Mouse (Mus musculus) liver, embryonic 13.5 days (tissue): ENCODE measurements at regions not wholly inside any gene's neighbourhood (a gene's known extent, or its start where the extent isn't known, plus 50 kb on each side); places are given as distances from the start of the nearest gene placed in this dataset.

Experiments
- ATAC-seq: fragments of 200-750 bp; cut with Nextera tagmentation; 2 replicates; pipeline ENCODE4 v1.8.0; 2017; ENCODE audit warnings: low read depth, mild to moderate bottlenecking, moderate number of reproducible peaks, moderate library complexity
- DNase-seq: peaks from one replicate; pipeline ENCODE4 v3.0.0; 2022
- H3K27ac ChIP-seq: fragments of 300-500 bp; sonication (generic); 2 replicates; pipeline ENCODE4 v1.5.1; 2015; ENCODE audit warnings: moderate library complexity, mild to moderate bottlenecking, inconsistent platforms
- H3K27me3 ChIP-seq: fragments of 300-500 bp; sonication (generic); 2 replicates; pipeline ENCODE4 v1.6.1; 2015; ENCODE audit warnings: mild to moderate bottlenecking, inconsistent platforms
- H3K36me3 ChIP-seq: fragments of 300-500 bp; sonication (generic); 2 replicates; pipeline ENCODE4 v1.6.1; 2015; ENCODE audit warnings: mild to moderate bottlenecking, inconsistent platforms
- H3K4me1 ChIP-seq: fragments of 300-500 bp; sonication (generic); replicated peaks from 2 replicates; pipeline ENCODE4 v1.6.1; 2015; ENCODE audit warnings: inconsistent platforms
- H3K4me2 ChIP-seq: fragments of 300-500 bp; sonication (generic); 2 replicates; pipeline ENCODE4 v1.6.1; 2015; ENCODE audit warnings: inconsistent platforms, mild to moderate bottlenecking, moderate library complexity
- H3K4me3 ChIP-seq: fragments of 300-500 bp; sonication (generic); replicated peaks from 2 replicates; pipeline ENCODE4 v1.5.1; 2015; ENCODE audit warnings: mild to moderate bottlenecking, inconsistent platforms
- H3K9ac ChIP-seq: fragments of 300-500 bp; sonication (generic); 2 replicates; pipeline ENCODE4 v1.6.1; 2015; ENCODE audit warnings: mild to moderate bottlenecking, inconsistent platforms
- H3K9me3 ChIP-seq: fragments of 300-500 bp; sonication (generic); replicated peaks from 2 replicates; pipeline ENCODE4 v1.6.1; 2016; ENCODE audit warnings: inconsistent platforms
- WGBS: fragments of 180-500 bp; shearing (Covaris S2); methylation state at CpG from one replicate; pipeline ENCODE4 v1.1.7; 2015; ENCODE audit not compliant: insufficient replicate concordance; 5-methylcytosine and 5-hydroxymethylcytosine counted together

DNA sequence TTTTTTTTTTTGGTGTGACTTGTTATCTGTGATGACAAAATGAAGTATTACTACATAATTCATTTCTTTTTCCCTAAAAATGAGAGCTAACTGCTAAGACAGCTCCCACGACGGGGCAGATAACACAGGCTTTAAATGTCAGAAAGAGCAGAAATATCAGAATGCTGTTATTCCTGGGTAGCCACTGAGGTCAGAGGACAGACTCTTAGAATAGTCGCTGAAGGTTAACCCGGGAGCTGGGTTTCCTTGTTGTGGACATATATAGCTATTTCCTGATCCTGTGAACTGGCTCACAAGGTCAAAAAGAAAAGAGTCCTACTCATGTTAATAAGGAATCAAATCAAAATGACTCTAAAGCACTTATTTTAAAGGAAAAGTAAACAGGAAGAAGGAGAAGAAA is 403.0 kb upstream of the Arglu1 start:
- ATAC-seq (no peak), DNase-seq (no peak)
- no peaks in the 10 kb centered on the region for H3K36me3 ChIP-seq
- no peak overlapping the region for H3K4me2 ChIP-seq
- H3K9me3 ChIP-seq: no peaks in the 10 kb centered on the region
- 11% methylated on average over 4 of the region's 4 CpGs for WGBS
- no peak overlapping the region for H3K4me3 ChIP-seq
- no peaks in the 10 kb centered on the region for H3K27me3 ChIP-seq
- no peak overlapping the region for H3K27ac ChIP-seq
- peaks cover 4% of the 10 kb centered on the region; the same call in 1 of the 2 replicates for H3K4me1 ChIP-seq
- no peak overlapping the region for H3K9ac ChIP-seq

DNA sequence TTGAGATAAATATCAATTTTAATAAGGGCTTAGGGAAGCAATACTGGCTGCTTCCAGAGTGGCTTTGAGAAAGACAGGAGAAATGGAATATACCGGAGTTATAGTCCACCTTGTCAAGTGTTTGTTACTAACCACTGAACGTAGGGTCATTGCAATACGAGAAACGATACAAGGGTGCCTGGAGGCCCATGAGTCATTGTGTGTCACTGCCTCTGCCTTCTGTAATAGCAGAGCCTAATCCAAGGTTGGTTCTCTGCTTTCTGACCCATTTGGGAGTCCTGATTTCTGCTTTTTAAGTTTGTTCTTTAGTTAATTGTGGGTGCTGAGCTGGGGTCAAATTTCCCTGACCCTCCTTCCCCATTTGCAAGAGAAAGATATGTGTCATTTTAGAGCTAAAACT is 382.4 kb upstream of the Arglu1 start:
- Histone ChIP-seq H3K4me2 (no peak overlapping the region), H3K4me1 (no peaks in the 10 kb centered on the region), H3K27me3 (no peaks in the 10 kb centered on the region), H3K27ac (no peak overlapping the region), H3K9me3 (no peaks in the 10 kb centered on the region), H3K9ac (no peak overlapping the region), H3K36me3 (no peaks in the 10 kb centered on the region), H3K4me3 (no peak overlapping the region)
- 74% methylated on average over 4 of the region's 4 CpGs for WGBS
- DNase-seq: no peak
- no peak for ATAC-seq

GRCm38 (mm10) chr8:9072286-9072685 is 382.0 kb upstream of the Arglu1 start:
- ATAC-seq (no peak), DNase-seq (no peak)
- Histone ChIP-seq H3K4me2 (no peak overlapping the region), H3K36me3 (no peaks in the 10 kb centered on the region), H3K4me1 (no peaks in the 10 kb centered on the region), H3K27ac (no peak overlapping the region), H3K27me3 (no peaks in the 10 kb centered on the region), H3K9me3 (no peaks in the 10 kb centered on the region), H3K9ac (no peak overlapping the region), H3K4me3 (no peak overlapping the region)
- 74% methylated on average over 11 of the region's 11 CpGs for WGBS

GRCm38 (mm10) chr8:9070953-9071352 is 380.6 kb upstream of the Arglu1 start:
- Histone ChIP-seq H3K27me3 (no peaks in the 10 kb centered on the region), H3K27ac (no peak overlapping the region), H3K9me3 (no peaks in the 10 kb centered on the region), H3K4me2 (no peak overlapping the region), H3K4me3 (no peak overlapping the region), H3K9ac (no peak overlapping the region), H3K4me1 (no peaks in the 10 kb centered on the region), H3K36me3 (no peaks in the 10 kb centered on the region)
- ATAC-seq: no peak
- no peak for DNase-seq
- WGBS: 69% methylated on average over 6 of the region's 6 CpGs

GRCm38 (mm10) chr8:9069845-9070244 is 379.5 kb upstream of the Arglu1 start:
- WGBS: 34% methylated on average over 7 of the region's 7 CpGs

GRCm38 (mm10) chr8:9067731-9068130 is 377.4 kb upstream of the Arglu1 start:
- H3K4me1 ChIP-seq: no peaks in the 10 kb centered on the region
- no peaks in the 10 kb centered on the region for H3K36me3 ChIP-seq
- H3K4me3 ChIP-seq: no peak overlapping the region
- no peak overlapping the region for H3K4me2 ChIP-seq
- H3K27ac ChIP-seq: no peak overlapping the region
- no peak for ATAC-seq
- DNase-seq: no peak
- 19% methylated on average over 1 of the region's 1 CpGs for WGBS
- no peaks in the 10 kb centered on the region for H3K9me3 ChIP-seq
- no peak overlapping the region for H3K9ac ChIP-seq
- H3K27me3 ChIP-seq: no peaks in the 10 kb centered on the region

More at GRCm38 (mm10) chr8:9069845-9070244, 379.5 kb upstream of the Arglu1 start:
- ATAC-seq: no peak
- Histone ChIP-seq H3K27me3 (no peaks in the 10 kb centered on the region), H3K4me3 (no peak overlapping the region), H3K27ac (no peak overlapping the region), H3K9me3 (no peaks in the 10 kb centered on the region), H3K4me2 (no peak overlapping the region), H3K36me3 (no peaks in the 10 kb centered on the region), H3K4me1 (no peaks in the 10 kb centered on the region), H3K9ac (no peak overlapping the region)
- DNase-seq: no peak

DNA sequence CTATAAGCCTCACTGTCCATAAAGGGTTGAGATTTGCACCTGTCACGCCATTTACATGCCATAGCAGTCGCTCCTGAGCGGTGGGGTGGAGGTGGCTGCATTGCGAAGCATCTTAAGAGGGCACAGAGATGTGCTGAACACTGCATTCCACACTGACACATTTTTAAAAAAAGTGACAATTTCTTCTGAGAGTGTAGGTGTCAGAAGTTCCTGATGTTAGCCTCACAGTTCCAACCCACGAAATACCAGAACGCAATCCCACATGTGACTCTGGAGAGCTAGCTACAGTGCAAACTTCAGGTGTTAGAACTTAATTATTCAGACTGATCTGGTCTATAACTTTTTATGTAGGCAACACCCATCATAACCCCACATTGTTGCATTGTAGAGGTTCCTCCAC is 369.8 kb upstream of the Arglu1 start:
- Histone ChIP-seq H3K4me1 (no peaks in the 10 kb centered on the region), H3K9ac (no peak overlapping the region), H3K9me3 (no peaks in the 10 kb centered on the region), H3K27me3 (no peaks in the 10 kb centered on the region), H3K36me3 (no peaks in the 10 kb centered on the region), H3K27ac (no peak overlapping the region), H3K4me2 (no peak overlapping the region), H3K4me3 (no peak overlapping the region)
- DNase-seq (no peak), ATAC-seq (no peak)
- WGBS: 72% methylated on average over 6 of the region's 6 CpGs

- WGBS: 58% methylated on average over 6 of the region's 6 CpGs
- H3K36me3 ChIP-seq: no peaks in the 10 kb centered on the region
- DNase-seq: no peak
These were observed 365.1 kb upstream of the Arglu1 start for GRCm38 (mm10) chr8:9055416-9055819.

GRCm38 (mm10) chr8:9054801-9055200 is 364.5 kb upstream of the Arglu1 start:
- H3K4me2 ChIP-seq: no peak overlapping the region
- H3K36me3 ChIP-seq: no peaks in the 10 kb centered on the region
- ATAC-seq (no peak), DNase-seq (no peak)
- 63% methylated on average over 4 of the region's 4 CpGs for WGBS
- no peaks in the 10 kb centered on the region for H3K27me3 ChIP-seq
- H3K4me1 ChIP-seq: no peaks in the 10 kb centered on the region
- no peaks in the 10 kb centered on the region for H3K9me3 ChIP-seq
- no peak overlapping the region for H3K4me3 ChIP-seq
- no peak overlapping the region for H3K9ac ChIP-seq
- H3K27ac ChIP-seq: no peak overlapping the region

More at GRCm38 (mm10) chr8:9055416-9055819, 365.1 kb upstream of the Arglu1 start:
- no peak for ATAC-seq
- H3K27ac ChIP-seq: no peak overlapping the region
- no peaks in the 10 kb centered on the region for H3K4me1 ChIP-seq
- no peaks in the 10 kb centered on the region for H3K9me3 ChIP-seq
- H3K9ac ChIP-seq: no peak overlapping the region
- H3K4me2 ChIP-seq: no peak overlapping the region
- no peaks in the 10 kb centered on the region for H3K27me3 ChIP-seq
- H3K4me3 ChIP-seq: no peak overlapping the region

GRCm38 (mm10) chr8:9051699-9052098 is 361.4 kb upstream of the Arglu1 start:
- WGBS: 70% methylated on average over 10 of the region's 10 CpGs
- H3K9me3 ChIP-seq: no peaks in the 10 kb centered on the region
- no peak for DNase-seq

DNA sequence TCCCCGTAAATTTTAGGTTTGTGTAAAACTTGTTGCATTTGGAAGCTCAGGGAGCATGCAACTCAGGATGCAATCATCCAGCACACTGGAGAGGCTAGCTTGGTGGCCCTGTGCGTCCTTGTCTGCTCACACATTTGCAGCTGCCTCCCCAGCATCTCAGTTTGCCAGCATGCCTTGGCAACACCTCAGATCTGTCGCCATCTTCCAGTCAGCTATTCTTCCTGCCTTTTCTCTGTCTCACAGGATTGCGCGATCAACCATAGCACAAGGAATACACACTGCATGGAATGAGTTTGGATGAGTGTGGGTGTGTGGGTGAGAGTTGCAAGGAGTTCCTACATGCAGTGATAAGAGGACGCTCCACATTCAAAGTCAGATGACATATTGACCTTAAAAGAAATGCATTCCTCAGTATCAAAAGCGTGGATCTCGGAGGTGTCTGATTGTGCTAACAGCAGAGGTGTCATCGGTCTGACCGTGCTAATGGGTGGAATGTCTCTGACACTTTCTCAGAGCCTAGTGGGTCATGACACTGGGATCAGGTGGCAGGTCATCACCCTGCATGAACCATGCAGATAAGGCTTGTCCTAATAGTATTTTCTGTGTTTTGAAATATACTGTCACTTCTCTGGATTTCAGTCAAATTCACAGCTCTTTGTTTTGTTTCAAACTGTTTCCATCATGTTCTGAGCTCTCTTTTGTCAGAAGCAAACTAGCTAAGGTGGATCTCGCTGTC is 360.6 kb upstream of the Arglu1 start:
- DNase-seq: no peak
- no peak overlapping the region for H3K27ac ChIP-seq
- H3K9me3 ChIP-seq: no peaks in the 10 kb centered on the region
- H3K4me3 ChIP-seq: no peak overlapping the region
- no peaks in the 10 kb centered on the region for H3K4me1 ChIP-seq
- WGBS: 67% methylated on average over 11 of the region's 11 CpGs
- no peak overlapping the region for H3K9ac ChIP-seq
- H3K36me3 ChIP-seq: no peaks in the 10 kb centered on the region
- H3K27me3 ChIP-seq: no peaks in the 10 kb centered on the region
- no peak for ATAC-seq
- H3K4me2 ChIP-seq: no peak overlapping the region

More at GRCm38 (mm10) chr8:9051699-9052098, 361.4 kb upstream of the Arglu1 start:
- ATAC-seq: no peak
- Histone ChIP-seq H3K27ac (no peak overlapping the region), H3K27me3 (no peaks in the 10 kb centered on the region), H3K9ac (no peak overlapping the region), H3K36me3 (no peaks in the 10 kb centered on the region), H3K4me1 (no peaks in the 10 kb centered on the region), H3K4me3 (no peak overlapping the region), H3K4me2 (no peak overlapping the region)

DNA sequence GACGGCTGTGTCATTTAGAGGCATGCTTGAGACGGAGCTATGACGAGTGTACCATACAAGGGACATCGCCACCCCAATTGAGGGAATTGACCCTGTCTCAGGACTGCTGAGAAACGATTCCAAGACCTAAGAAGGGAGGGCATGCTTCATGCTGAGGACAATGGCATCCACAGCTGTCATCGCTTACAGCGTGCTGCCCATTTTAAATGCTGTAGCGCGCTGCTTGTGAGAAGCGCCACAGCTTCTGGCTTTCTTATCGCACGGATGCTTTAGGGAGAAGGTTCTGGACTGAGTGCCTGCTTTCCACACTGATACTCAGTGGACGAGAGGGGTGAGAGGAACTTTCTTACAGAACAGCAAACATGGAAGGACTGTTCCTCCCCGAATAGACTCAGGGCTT is 357.8 kb upstream of the Arglu1 start:
- Histone ChIP-seq H3K9me3 (no peaks in the 10 kb centered on the region), H3K4me2 (no peak overlapping the region), H3K4me1 (no peaks in the 10 kb centered on the region), H3K27ac (no peak overlapping the region), H3K36me3 (no peaks in the 10 kb centered on the region), H3K27me3 (no peaks in the 10 kb centered on the region), H3K9ac (no peak overlapping the region), H3K4me3 (no peak overlapping the region)
- no peak for ATAC-seq
- WGBS: 75% methylated on average over 14 of the region's 14 CpGs
- no peak for DNase-seq
